Mouse (Mus musculus) left cerebral cortex, adult 18-20 months (tissue): ENCODE results near the gene Tmem25. TPM values are rescaled to one million over a fixed set of nuclear protein-coding genes. Genes with fewer than 3 reads are reported as not detected.
"Not testable (repeated sequence)": the region's sequence is repeated elsewhere in the genome, so short reads cannot be mapped to it uniquely, and the experiment has no call there.

Source experiments
- DNase-seq, 2 experiments: peaks; one replicate each; pipeline ENCODE4 v3.0.0; 2021 to 2022; ENCODE audit warnings: low spot score in 2 of 2, mixed read lengths in 1 of 2
- total RNA-seq, 2 experiments: library from RNA; stranded (reverse); gene quantifications; 2 replicates each; pipeline ENCODE4 v1.2.3; 2021

The Tmem25 gene
- total RNA-seq, 2 experiments from 2014 or later, result 52.2 to 66.1 TPM

DNA sequence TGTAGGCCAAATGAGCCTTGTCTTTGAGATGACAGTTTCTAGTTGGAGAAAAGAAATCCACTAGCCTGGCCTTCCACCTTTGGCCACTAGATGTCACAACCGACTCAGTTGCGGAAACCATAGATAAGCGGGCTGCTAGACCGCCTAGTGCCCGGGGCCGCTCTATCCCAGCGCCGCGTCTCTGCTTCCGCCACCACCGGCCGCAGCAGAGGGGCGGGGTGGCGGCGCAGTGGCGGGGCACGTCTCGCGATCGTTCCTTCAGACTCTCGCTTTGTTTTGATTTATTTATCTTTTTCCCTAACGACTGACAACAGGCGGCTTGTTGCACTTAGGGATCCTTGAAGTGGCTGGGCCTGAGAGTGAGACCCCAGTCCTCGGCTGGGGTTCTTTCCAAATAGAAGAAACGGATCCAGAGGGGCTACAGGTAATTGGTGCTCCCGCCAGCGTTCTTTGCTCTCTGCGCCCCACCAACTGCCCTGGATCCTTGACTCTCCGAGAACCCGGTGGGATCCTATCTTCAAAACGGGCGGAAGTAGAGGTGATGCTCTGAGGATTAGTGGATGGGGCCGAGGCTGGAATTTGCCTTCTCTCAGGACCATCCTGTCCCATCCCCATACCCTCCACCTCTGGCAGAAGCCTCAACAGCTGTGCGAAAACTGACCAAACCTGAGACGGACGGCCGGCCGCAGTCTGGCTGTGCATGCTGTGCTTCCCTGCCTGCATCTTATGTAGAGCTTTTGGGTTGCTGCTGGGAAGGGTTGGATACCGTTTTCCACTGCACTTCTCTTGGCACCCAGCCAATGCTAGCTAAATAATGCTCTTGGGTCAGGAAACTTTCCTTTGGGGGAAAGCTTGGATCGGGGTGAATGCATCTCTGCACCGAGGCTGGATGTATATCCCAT, 26.1 kb downstream of the Tmem25 start:
- peak; percentile 91 to 93 for DNase-seq

- no peak for DNase-seq
These were observed 26.7 kb downstream of the Tmem25 start for GRCm38 (mm10) chr9:44772392-44772749.

DNA sequence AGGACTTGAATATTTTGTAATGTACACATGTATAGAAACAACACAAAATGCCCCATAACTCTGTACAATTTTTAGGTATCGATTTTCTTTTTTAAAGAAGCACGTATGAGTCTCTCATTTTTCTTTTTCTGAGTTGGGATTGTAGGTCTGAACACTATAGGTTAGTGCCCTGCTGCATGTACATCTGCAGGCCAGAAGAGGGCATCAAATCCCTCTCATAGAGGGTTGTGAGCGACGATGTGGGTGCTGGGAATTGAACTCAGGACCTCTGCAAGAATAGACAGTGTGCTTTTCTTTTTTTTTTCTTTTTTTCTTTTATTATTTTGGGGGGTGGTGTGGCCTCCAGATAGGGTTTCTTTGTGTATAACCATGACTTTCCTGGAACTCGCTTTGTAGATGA, 27.7 kb downstream of the Tmem25 start:
- DNase-seq, result no peak

DNA sequence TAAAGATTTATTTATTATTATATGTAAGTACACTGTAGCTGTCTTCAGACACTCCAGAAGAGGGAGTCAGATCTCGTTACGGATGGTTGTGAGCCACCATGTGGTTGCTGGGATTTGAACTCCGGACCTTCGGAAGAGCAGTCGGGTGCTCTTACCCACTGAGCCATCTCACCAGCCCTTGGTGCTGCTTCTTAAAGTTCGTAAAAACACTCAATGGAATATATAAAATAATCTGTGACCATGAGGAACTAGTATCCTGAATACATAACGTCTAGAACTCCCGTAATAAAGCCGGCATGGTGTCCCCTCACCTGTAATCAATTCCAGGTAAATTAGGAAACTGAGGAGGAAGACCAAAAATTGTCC, 31.1 kb downstream of the Tmem25 start:
- DNase-seq, result not testable (repeated sequence)

- peak; percentile 75 to 79 for DNase-seq
These were observed 31.7 kb downstream of the Tmem25 start, which contains the start of the genes Arcn1 and Ift46 for GRCm38 (mm10) chr9:44767101-44768028. Arcn1 (minus strand) TSS chr9:44767845. Ift46 (plus strand) TSS chr9:44767908.

DNA sequence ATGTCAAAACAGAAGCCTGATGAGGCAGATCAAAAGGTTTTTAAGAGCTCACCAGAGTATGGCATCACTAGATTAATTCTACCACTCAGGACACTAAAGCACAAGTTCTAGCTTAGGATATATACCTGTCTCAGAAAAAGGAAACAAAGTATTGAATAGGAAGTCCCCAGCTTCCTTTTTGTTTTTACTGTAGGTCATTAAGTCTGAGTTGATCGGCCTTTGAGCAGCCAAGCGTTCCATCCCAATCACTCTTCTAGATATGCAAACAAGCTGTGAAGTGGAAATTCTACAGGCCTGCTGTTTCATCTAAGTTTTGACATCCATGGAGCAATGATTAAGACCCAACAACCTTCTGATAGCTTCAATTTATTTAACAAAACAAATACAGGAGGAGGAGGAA, 38.2 kb downstream of the Tmem25 start:
- DNase-seq, result no peak

GRCm38 (mm10) chr9:44748473-44748872, 50.6 kb downstream of the Tmem25 start:
- DNase-seq, result no peak

GRCm38 (mm10) chr9:44747341-44747740, 51.8 kb downstream of the Tmem25 start:
- no peak for DNase-seq

- no peak for DNase-seq
These were observed 52.4 kb downstream of the Tmem25 start for GRCm38 (mm10) chr9:44746666-44747065.

GRCm38 (mm10) chr9:44745371-44745770, 53.7 kb downstream of the Tmem25 start:
- DNase-seq, result no peak

Other genes with a start within 250 kb of the Tmem25 start
- not detected for gene Cxcr5, start 237.4 kb downstream of the Tmem25 start, total RNA-seq
- gene Ddx6, start 194.4 kb downstream of the Tmem25 start, total RNA-seq, result 100 to 1,000 TPM; 145 to 155 TPM
- not detected for gene Treh, start 126.1 kb downstream of the Tmem25 start, total RNA-seq
- gene Phldb1, start 64.1 kb downstream of the Tmem25 start, total RNA-seq, result 10 to 100 TPM; 59.0 to 67.4 TPM
- 10 to 100 TPM; 90.0 to 95.3 TPM for gene Arcn1, start 31.5 kb downstream of the Tmem25 start, total RNA-seq
- 10 to 100 TPM; 67.8 to 72.0 TPM for gene Ift46, start 31.4 kb downstream of the Tmem25 start, total RNA-seq
- gene Ttc36, start 3.8 kb upstream of the Tmem25 start, total RNA-seq, result under 1 TPM; 0.80 to 0.95 TPM
- gene Kmt2a, start 82.0 kb upstream of the Tmem25 start, total RNA-seq, result 10 to 100 TPM; 84.1 to 88.1 TPM
- 100 to 1,000 TPM; 316 to 362 TPM for gene Atp5l, start 121.4 kb upstream of the Tmem25 start, total RNA-seq
- 10 to 100 TPM; 66.7 to 69.0 TPM for gene Ube4a, start 166.3 kb upstream of the Tmem25 start, total RNA-seq
- gene Cd3g, start 181.1 kb upstream of the Tmem25 start, total RNA-seq, result not detected
- not detected for gene Cd3d, start 182.5 kb upstream of the Tmem25 start, total RNA-seq
- not detected for gene Cd3e, start 210.3 kb upstream of the Tmem25 start, total RNA-seq
- 1 to 10 TPM; 1.9 TPM for gene Mpzl2, start 240.5 kb upstream of the Tmem25 start, total RNA-seq